Mouse (Mus musculus) heart, adult 2 months (tissue): ENCODE measurements around the gene Ppp1cc.

ENCODE experiments used
- CTCF ChIP-seq: fragments of 200-600 bp; IDR thresholded peaks from 2 replicates; pipeline ENCODE4 v1.8.1; 2022; ENCODE audit warnings: antibody characterized with exemption, mild to moderate bottlenecking, moderate library complexity
- POLR2A ChIP-seq: fragments of 200-500 bp; IDR thresholded peaks from 2 replicates; pipeline ENCODE4 v1.6.1; 2011; ENCODE audit warnings: mild to moderate bottlenecking, low read depth, low read length, control low read depth; ENCODE audit not compliant: insufficient read depth

DNA sequence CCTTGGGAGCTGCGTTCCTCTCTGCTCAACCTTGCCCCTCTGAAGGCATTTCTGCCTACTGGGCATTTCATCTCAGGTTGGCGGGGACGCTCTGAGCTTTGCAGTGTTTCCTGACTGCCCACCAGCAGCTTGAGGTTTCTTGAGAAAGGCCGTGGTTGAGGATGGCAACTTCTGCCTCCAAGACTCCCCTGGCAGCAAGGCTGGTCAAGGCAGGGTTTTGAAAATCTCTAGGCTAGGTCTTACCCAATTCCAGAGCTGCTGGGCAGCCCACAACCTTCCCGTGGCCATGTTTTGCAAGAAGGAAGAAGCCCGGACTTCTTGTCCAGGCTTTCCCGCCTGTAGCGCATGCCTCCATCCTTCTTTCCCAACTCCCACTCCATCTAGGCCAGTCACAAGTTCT is 52.8 kb downstream of the Ppp1cc start:
- TF ChIP-seq CTCF = no peak
- no peak for TF ChIP-seq POLR2A
